Mouse (Mus musculus): ENCODE measurements at regions not wholly inside any gene's neighbourhood (a gene's known extent, or its start where the extent isn't known, plus 50 kb on each side); places are given as distances from the start of the nearest gene placed in this dataset.

GRCm38 (mm10) chr11:19730747-19731146, 193.4 kb upstream of the Spred2 start:
- no peak overlapping the region for H3ac ChIP-seq (ENCODE audit: control insufficient read depth, insufficient read length)
- no peaks in the 10 kb centered on the region for H3K79me2 ChIP-seq (ENCODE audit: control insufficient read depth, insufficient read depth)
- H3K27me3 ChIP-seq (ENCODE audit: control insufficient read depth, insufficient read depth, insufficient read length) = no peaks in the 10 kb centered on the region
- TF ChIP-seq MAX (IDR thresholded peaks at IDR 0.05; ENCODE audit: low read depth) (no peak), POLR2A (IDR thresholded peaks at IDR 0.05; ENCODE audit: insufficient read length, low read depth) (no peak), USF1 (IDR thresholded peaks at IDR 0.05; ENCODE audit: low read depth) (no peak), MYOD1 (IDR thresholded peaks at IDR 0.05; ENCODE audit: control insufficient read depth in 1 of 3, insufficient read length in 2 of 3, low read depth in 2 of 3) (no peak), SRF (IDR thresholded peaks at IDR 0.05; ENCODE audit: control insufficient read depth, insufficient read length, low read depth) (no peak), CEBPB (IDR thresholded peaks at IDR 0.05; ENCODE audit: insufficient read depth, poor library complexity, severe bottlenecking) (no peak), REST (IDR thresholded peaks at IDR 0.05; ENCODE audit: insufficient read depth, insufficient read length) (no peak), POLR2AphosphoS2 (IDR thresholded peaks at IDR 0.05; ENCODE audit: insufficient read length, low read depth) (no peak), TCF3 (IDR thresholded peaks at IDR 0.05; ENCODE audit: insufficient read length, low read depth) (no peak), E2F4 (IDR thresholded peaks at IDR 0.05; ENCODE audit: insufficient read depth) (no peak), MYOG (IDR thresholded peaks at IDR 0.05; ENCODE audit: control insufficient read depth in 1 of 3, insufficient read depth in 1 of 3, insufficient read length in 2 of 3, low read depth in 2 of 3) (no peak), TCF12 (IDR thresholded peaks at IDR 0.05; ENCODE audit: insufficient read depth, poor library complexity, severe bottlenecking) (no peak)
- no peak overlapping the region for H3K4me3 ChIP-seq
- H3K36me3 ChIP-seq (ENCODE audit: control insufficient read depth, insufficient read depth) = no peaks in the 10 kb centered on the region
- no peak overlapping the region for H3K4me2 ChIP-seq (ENCODE audit: low read depth)

- TF ChIP-seq TCF12 (IDR thresholded peaks at IDR 0.05; ENCODE audit: insufficient read depth, poor library complexity, severe bottlenecking) = no peak
- no peak for TF ChIP-seq E2F4 (IDR thresholded peaks at IDR 0.05; ENCODE audit: insufficient read depth)
- no peak for TF ChIP-seq POLR2A (IDR thresholded peaks at IDR 0.05; ENCODE audit: insufficient read length, low read depth)
- TF ChIP-seq SRF (IDR thresholded peaks at IDR 0.05; ENCODE audit: control insufficient read depth, insufficient read length, low read depth) = no peak
- TF ChIP-seq REST (IDR thresholded peaks at IDR 0.05; ENCODE audit: insufficient read depth, insufficient read length) = no peak
- no peak for TF ChIP-seq USF1 (IDR thresholded peaks at IDR 0.05; ENCODE audit: low read depth)
- TF ChIP-seq MYOD1 (IDR thresholded peaks at IDR 0.05; ENCODE audit: control insufficient read depth in 1 of 3, insufficient read length in 2 of 3, low read depth in 2 of 3) = no peak
- no peak for TF ChIP-seq MYOG (IDR thresholded peaks at IDR 0.05; ENCODE audit: control insufficient read depth in 1 of 3, insufficient read depth in 1 of 3, insufficient read length in 2 of 3, low read depth in 2 of 3)
- TF ChIP-seq POLR2AphosphoS2 (IDR thresholded peaks at IDR 0.05; ENCODE audit: insufficient read length, low read depth) = no peak
- TF ChIP-seq CEBPB (IDR thresholded peaks at IDR 0.05; ENCODE audit: insufficient read depth, poor library complexity, severe bottlenecking) = no peak
- no peak for TF ChIP-seq MAX (IDR thresholded peaks at IDR 0.05; ENCODE audit: low read depth)
- Histone ChIP-seq H3ac (ENCODE audit: control insufficient read depth, insufficient read length) (no peak overlapping the region), H3K4me3 (no peak overlapping the region), H3K79me2 (ENCODE audit: control insufficient read depth, insufficient read depth) (no peaks in the 10 kb centered on the region), H3K27me3 (ENCODE audit: control insufficient read depth, insufficient read depth, insufficient read length) (no peaks in the 10 kb centered on the region), H3K36me3 (ENCODE audit: control insufficient read depth, insufficient read depth) (no peaks in the 10 kb centered on the region), H3K4me2 (ENCODE audit: low read depth) (peak overlapping the region; percentile 63)
These were observed 188.1 kb upstream of the Spred2 start for GRCm38 (mm10) chr11:19736076-19736475.

GRCm38 (mm10) chr11:19736926-19737325, 187.2 kb upstream of the Spred2 start:
- Histone ChIP-seq H3ac (ENCODE audit: control insufficient read depth, insufficient read length) (no peak overlapping the region), H3K4me3 (no peak overlapping the region), H3K79me2 (ENCODE audit: control insufficient read depth, insufficient read depth) (no peaks in the 10 kb centered on the region), H3K4me2 (ENCODE audit: low read depth) (peak overlapping the region; percentile 63), H3K36me3 (ENCODE audit: control insufficient read depth, insufficient read depth) (no peaks in the 10 kb centered on the region), H3K27me3 (ENCODE audit: control insufficient read depth, insufficient read depth, insufficient read length) (no peaks in the 10 kb centered on the region)
- TF ChIP-seq USF1 (IDR thresholded peaks at IDR 0.05; ENCODE audit: low read depth) (no peak), MYOG (IDR thresholded peaks at IDR 0.05; ENCODE audit: control insufficient read depth in 1 of 3, insufficient read depth in 1 of 3, insufficient read length in 2 of 3, low read depth in 2 of 3) (no peak), REST (IDR thresholded peaks at IDR 0.05; ENCODE audit: insufficient read depth, insufficient read length) (no peak), CEBPB (IDR thresholded peaks at IDR 0.05; ENCODE audit: insufficient read depth, poor library complexity, severe bottlenecking) (no peak), SRF (IDR thresholded peaks at IDR 0.05; ENCODE audit: control insufficient read depth, insufficient read length, low read depth) (no peak), MYOD1 (IDR thresholded peaks at IDR 0.05; ENCODE audit: control insufficient read depth in 1 of 3, insufficient read length in 2 of 3, low read depth in 2 of 3) (no peak), MAX (IDR thresholded peaks at IDR 0.05; ENCODE audit: low read depth) (no peak), E2F4 (IDR thresholded peaks at IDR 0.05; ENCODE audit: insufficient read depth) (no peak), TCF3 (IDR thresholded peaks at IDR 0.05; ENCODE audit: insufficient read length, low read depth) (no peak), POLR2A (IDR thresholded peaks at IDR 0.05; ENCODE audit: insufficient read length, low read depth) (no peak), TCF12 (IDR thresholded peaks at IDR 0.05; ENCODE audit: insufficient read depth, poor library complexity, severe bottlenecking) (no peak)

- Histone ChIP-seq H3ac (ENCODE audit: control insufficient read depth, insufficient read length) (no peak overlapping the region), H3K4me3 (no peak overlapping the region), H3K4me2 (ENCODE audit: low read depth) (peak overlapping the region; percentile 63), H3K79me2 (ENCODE audit: control insufficient read depth, insufficient read depth) (no peaks in the 10 kb centered on the region), H3K36me3 (ENCODE audit: control insufficient read depth, insufficient read depth) (no peaks in the 10 kb centered on the region), H3K27me3 (ENCODE audit: control insufficient read depth, insufficient read depth, insufficient read length) (no peaks in the 10 kb centered on the region)
- TF ChIP-seq USF1 (IDR thresholded peaks at IDR 0.05; ENCODE audit: low read depth) (no peak), TCF3 (IDR thresholded peaks at IDR 0.05; ENCODE audit: insufficient read length, low read depth) (no peak), MYOG (IDR thresholded peaks at IDR 0.05; ENCODE audit: control insufficient read depth in 1 of 3, insufficient read depth in 1 of 3, insufficient read length in 2 of 3, low read depth in 2 of 3) (no peak), E2F4 (IDR thresholded peaks at IDR 0.05; ENCODE audit: insufficient read depth) (no peak), MAX (IDR thresholded peaks at IDR 0.05; ENCODE audit: low read depth) (no peak), CEBPB (IDR thresholded peaks at IDR 0.05; ENCODE audit: insufficient read depth, poor library complexity, severe bottlenecking) (peak; percentile 40; the same call in 1 of the 2 replicates)
These were observed 186.8 kb upstream of the Spred2 start for GRCm38 (mm10) chr11:19737331-19737730.

- H3K4me2 ChIP-seq (ENCODE audit: low read depth) = peak overlapping the region; percentile 63
- H3ac ChIP-seq (ENCODE audit: control insufficient read depth, insufficient read length) = no peak overlapping the region
- no peaks in the 10 kb centered on the region for H3K79me2 ChIP-seq (ENCODE audit: control insufficient read depth, insufficient read depth)
- TF ChIP-seq MYOG (IDR thresholded peaks at IDR 0.05; ENCODE audit: control insufficient read depth in 1 of 3, insufficient read depth in 1 of 3, insufficient read length in 2 of 3, low read depth in 2 of 3) (no peak), USF1 (IDR thresholded peaks at IDR 0.05; ENCODE audit: low read depth) (no peak), MAX (IDR thresholded peaks at IDR 0.05; ENCODE audit: low read depth) (no peak), SRF (IDR thresholded peaks at IDR 0.05; ENCODE audit: control insufficient read depth, insufficient read length, low read depth) (no peak), REST (IDR thresholded peaks at IDR 0.05; ENCODE audit: insufficient read depth, insufficient read length) (no peak), MYOD1 (IDR thresholded peaks at IDR 0.05; ENCODE audit: control insufficient read depth in 1 of 3, insufficient read length in 2 of 3, low read depth in 2 of 3) (no peak), TCF12 (IDR thresholded peaks at IDR 0.05; ENCODE audit: insufficient read depth, poor library complexity, severe bottlenecking) (no peak), E2F4 (IDR thresholded peaks at IDR 0.05; ENCODE audit: insufficient read depth) (no peak), POLR2AphosphoS2 (IDR thresholded peaks at IDR 0.05; ENCODE audit: insufficient read length, low read depth) (no peak), POLR2A (IDR thresholded peaks at IDR 0.05; ENCODE audit: insufficient read length, low read depth) (no peak), TCF3 (IDR thresholded peaks at IDR 0.05; ENCODE audit: insufficient read length, low read depth) (no peak)
- H3K4me3 ChIP-seq = no peak overlapping the region
- no peaks in the 10 kb centered on the region for H3K27me3 ChIP-seq (ENCODE audit: control insufficient read depth, insufficient read depth, insufficient read length)
- H3K36me3 ChIP-seq (ENCODE audit: control insufficient read depth, insufficient read depth) = no peaks in the 10 kb centered on the region
These were observed 186.4 kb upstream of the Spred2 start for GRCm38 (mm10) chr11:19737807-19738206.
